Mouse (Mus musculus) brain, embryonic 14.5 days (tissue): ENCODE results near the gene Bsx. TPM values are rescaled to one million over a fixed set of nuclear protein-coding genes. Genes with fewer than 3 reads are reported as not detected.

ENCODE experiments used
- DNase-seq: peaks from one replicate; pipeline ENCODE4 v3.0.0-alpha.2; 2011; ENCODE audit warnings: low read depth
- CTCF ChIP-seq: fragments of 200-500 bp; IDR thresholded peaks from 2 replicates; pipeline ENCODE4 v1.5.1; 2012; ENCODE audit warnings: inconsistent platforms, mild to moderate bottlenecking, moderate library complexity, borderline replicate concordance; ENCODE audit not compliant: insufficient read depth, insufficient read length; ENCODE audit errors: extremely low read depth
- POLR2A ChIP-seq: fragments of 200-500 bp; IDR thresholded peaks from 2 replicates; pipeline ENCODE4 v1.6.1; 2012; ENCODE audit warnings: mild to moderate bottlenecking, inconsistent platforms, borderline replicate concordance; ENCODE audit not compliant: poor library complexity, insufficient read depth, insufficient read length, severe bottlenecking; ENCODE audit errors: extremely low read depth
- polyA plus RNA-seq: library from polyadenylated mRNA; depleted of rRNA; stranded (reverse); fragments of >200 nt; gene quantifications from 2 replicates; pipeline ENCODE4 v1.2.3, GENCODE M21; 2012; rRNA removed

Bsx gene
- polyA plus RNA-seq, 1 experiment, result 1.5 TPM

DNA sequence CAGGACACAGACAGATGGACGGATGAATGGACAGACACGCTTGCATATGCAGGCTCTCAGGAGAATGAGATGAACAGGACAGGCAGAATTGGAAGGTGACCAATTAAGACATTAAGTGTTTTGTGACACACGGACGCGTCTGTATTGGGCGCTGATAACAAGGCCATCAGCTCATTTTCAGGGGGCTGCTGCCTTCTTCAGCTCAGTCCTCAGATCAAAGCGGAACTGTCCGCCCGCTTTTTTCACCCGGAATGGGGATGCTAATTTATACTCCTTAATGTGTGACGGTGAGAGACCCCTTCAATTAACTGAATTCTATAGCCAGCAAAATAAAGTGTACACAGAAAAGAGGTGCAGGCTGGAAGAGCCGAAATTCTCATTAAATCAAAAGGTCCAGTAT is 15.5 kb downstream of the Bsx start:
- DNase-seq, result peak; percentile 60
- TF ChIP-seq CTCF (no peak), POLR2A (no peak)

DNA sequence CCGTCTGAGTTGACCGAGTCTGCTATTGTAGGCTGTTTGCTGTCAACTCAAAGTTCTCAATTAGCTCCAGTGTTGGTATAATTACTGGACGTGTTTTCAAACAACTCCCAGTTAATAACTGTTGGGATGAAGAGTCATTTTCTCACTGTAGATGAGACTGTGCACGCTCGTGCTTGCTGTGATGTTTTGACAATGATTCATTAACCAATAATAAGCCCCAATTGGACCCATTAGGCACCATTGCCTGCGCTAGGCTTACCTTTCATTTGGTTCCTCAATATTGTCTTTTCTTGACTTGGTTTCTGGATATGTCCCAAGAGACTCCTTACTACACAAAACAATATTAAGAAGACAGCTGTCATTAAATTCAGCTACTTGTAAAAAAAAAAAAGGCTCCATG is 18.5 kb downstream of the Bsx start:
- peak; percentile 40 for DNase-seq
- no peak for TF ChIP-seq CTCF
- TF ChIP-seq POLR2A, result no peak

DNA sequence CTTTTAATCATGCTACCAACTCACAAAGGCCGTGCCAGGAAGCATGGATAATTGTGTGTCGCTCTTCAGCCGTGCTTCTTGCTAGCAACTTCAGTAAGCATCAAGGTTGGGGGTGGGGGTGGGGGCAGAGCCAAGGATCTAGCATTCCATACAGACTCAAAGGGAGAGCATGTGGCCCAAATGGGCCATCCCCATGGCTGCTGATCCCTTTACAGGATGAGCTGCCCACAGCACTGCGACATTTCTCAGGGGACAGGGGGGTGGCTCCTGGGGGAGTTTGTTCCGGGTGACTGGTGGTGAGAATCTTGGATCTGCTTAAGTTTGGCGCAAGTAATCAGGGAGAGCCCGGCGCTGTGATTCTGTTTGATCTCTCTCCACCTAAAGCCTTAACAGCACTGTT is 33.5 kb downstream of the Bsx start:
- TF ChIP-seq POLR2A, result no peak
- TF ChIP-seq CTCF, result no peak
- peak; percentile 61 for DNase-seq

DNA sequence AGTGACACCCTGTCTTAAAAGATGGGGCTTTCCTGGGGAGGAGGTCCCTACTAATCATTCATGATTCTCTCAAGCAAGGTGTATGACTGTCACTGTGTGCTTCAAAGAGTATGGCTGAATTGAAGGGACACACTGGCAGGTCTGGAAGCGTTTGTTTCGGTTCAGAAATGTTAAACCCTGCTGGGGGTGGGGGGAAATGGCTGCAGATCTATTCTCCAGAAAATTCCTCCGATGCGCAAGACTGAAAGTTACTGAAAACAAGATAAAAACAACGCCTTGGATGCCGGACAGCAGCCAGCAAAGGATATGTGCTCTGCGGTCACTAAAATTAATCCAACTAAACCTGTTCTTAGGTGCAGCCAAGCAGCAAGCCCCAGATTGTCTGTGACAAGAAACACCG is 34.5 kb downstream of the Bsx start:
- TF ChIP-seq CTCF, result no peak
- no peak for TF ChIP-seq POLR2A
- no peak for DNase-seq

DNA sequence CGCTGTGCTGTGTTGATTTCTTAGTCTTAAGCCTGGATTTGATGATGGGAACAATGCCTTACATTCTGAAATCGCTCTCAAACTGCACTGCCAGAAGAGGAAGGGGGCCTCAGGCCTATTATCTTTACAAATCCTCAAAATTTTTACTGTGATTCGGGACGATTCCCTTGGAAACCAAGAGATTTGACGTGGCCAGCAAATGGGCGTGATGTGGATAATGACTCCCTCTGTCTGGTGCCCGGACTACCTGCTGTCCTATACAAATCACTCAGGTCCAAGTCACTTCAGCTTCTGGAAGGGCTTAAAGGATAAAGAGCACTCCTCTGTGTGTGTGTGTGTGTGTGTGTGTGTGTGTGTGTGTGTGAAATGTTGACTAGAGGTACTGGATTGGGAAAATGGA is 35.0 kb downstream of the Bsx start:
- DNase-seq, result peak; percentile 66
- TF ChIP-seq CTCF (no peak), POLR2A (no peak)

DNA sequence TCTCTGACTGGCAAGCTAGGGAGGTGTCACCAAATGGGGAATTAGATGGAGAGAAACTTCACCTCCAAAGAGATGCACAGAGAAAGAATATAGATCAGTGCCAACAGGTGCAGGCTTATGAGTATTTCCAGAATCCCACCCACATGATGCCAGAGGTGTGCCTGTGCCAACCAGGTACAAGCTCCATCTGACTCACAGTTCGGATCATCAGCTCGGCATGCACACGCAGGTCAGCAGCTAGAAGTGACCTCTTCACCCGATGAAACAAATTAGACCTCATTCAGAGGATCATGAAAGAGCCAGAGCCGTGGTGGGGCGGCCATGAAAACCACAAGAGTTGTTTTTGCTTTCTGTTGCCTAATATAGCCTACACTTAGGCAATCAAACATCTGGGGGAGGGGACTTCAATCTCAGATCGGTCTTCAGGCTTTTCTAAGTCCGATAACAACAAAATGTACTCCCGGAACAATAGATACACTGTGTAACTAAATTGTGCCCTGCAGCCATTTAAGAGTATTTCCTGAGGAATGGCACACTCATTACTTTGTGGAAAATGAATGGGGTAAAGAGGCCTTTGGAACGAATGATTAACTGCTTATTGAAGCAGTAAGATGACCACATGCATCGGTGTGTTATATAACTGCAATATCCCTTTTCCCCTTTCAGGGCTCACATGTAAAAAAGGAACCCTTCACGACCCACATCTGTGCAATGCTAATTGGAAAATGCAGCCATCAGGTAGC is 44.1 kb downstream of the Bsx start:
- peak; percentile 33 for DNase-seq
- no peak for TF ChIP-seq POLR2A
- no peak for TF ChIP-seq CTCF

DNA sequence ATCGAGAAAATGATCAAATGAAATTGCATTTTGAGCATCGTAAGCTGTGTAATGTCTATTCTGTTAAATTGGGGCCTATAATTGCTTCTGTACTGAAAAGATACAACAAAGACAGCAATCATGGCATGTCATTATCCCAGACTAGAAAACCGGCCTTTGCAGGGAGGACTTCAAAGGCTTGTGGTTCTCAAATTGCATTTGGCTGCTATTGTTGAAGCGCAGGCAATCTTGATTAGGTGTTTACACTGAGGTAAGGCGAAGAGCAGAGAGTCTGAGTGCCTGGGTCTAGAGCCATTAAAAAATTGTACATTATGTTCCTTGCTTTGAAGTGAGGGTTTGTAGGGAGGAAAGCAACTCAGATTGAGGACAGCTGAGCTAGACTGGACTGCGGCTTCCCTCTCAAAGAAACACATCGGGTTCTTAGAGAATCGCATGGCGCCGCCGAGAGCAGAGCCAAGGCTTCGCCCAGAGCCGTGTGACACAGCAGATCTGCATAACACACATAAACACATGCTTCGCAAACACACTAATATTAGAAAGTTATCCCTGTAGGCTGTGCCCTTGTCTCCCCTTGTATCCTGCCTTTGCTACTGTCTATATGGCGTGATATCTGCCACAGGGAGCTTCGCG is 53.5 kb downstream of the Bsx start:
- peak; percentile 81 for DNase-seq
- TF ChIP-seq CTCF (no peak), POLR2A (no peak)

Other genes starting within 250 kb of the Bsx start
- not detected in 2 replicates for gene Gm21915, start 203.5 kb upstream of the Bsx start, polyA plus RNA-seq
- gene Clmp, start 188.2 kb upstream of the Bsx start, polyA plus RNA-seq, result 31.6 and 48.4 TPM in 2 replicates
- gene Hspa8, start 73.1 kb upstream of the Bsx start, polyA plus RNA-seq, result 2,783 and 3,166 TPM in 2 replicates
- 0.39 and 1.1 TPM in 2 replicates for gene Jhy, start 90.0 kb downstream of the Bsx start, polyA plus RNA-seq
- gene Crtam, start 130.5 kb downstream of the Bsx start, polyA plus RNA-seq, result 0.03 and 0.04 TPM in 2 replicates